Mouse (Mus musculus) cortical plate, adult 2 months (tissue): ENCODE measurements at regions not wholly inside any gene's neighbourhood (a gene's known extent, or its start where the extent isn't known, plus 50 kb on each side); places are given as distances from the start of the nearest gene placed in this dataset.

Experiments
- H3K27ac ChIP-seq: fragments of 200-500 bp; 2 replicates; pipeline ENCODE4 v1.5.1; 2012; ENCODE audit warnings: low read length, control low read depth, inconsistent platforms; ENCODE audit not compliant: insufficient read depth
- H3K4me1 ChIP-seq: fragments of 200-500 bp; 2 replicates; pipeline ENCODE4 v1.6.1; 2011; ENCODE audit warnings: low read length; ENCODE audit not compliant: control insufficient read depth, insufficient read depth
- H3K4me3 ChIP-seq: fragments of 200-500 bp; 2 replicates; pipeline ENCODE4 v1.5.1; 2011; ENCODE audit warnings: mild to moderate bottlenecking, low read length, control low read depth; ENCODE audit not compliant: insufficient read depth
- CTCF ChIP-seq: fragments of 200-500 bp; IDR thresholded peaks from 2 replicates; pipeline ENCODE4 v1.5.1; 2011; ENCODE audit warnings: mild to moderate bottlenecking, control low read depth, low read length; ENCODE audit not compliant: insufficient read depth; ENCODE audit errors: extremely low read depth
- POLR2A ChIP-seq: fragments of 200-500 bp; IDR thresholded peaks from 2 replicates; pipeline ENCODE4 v1.6.1; 2011; ENCODE audit warnings: mild to moderate bottlenecking, low read length, control low read depth; ENCODE audit not compliant: insufficient read depth; ENCODE audit errors: extremely low read depth

DNA sequence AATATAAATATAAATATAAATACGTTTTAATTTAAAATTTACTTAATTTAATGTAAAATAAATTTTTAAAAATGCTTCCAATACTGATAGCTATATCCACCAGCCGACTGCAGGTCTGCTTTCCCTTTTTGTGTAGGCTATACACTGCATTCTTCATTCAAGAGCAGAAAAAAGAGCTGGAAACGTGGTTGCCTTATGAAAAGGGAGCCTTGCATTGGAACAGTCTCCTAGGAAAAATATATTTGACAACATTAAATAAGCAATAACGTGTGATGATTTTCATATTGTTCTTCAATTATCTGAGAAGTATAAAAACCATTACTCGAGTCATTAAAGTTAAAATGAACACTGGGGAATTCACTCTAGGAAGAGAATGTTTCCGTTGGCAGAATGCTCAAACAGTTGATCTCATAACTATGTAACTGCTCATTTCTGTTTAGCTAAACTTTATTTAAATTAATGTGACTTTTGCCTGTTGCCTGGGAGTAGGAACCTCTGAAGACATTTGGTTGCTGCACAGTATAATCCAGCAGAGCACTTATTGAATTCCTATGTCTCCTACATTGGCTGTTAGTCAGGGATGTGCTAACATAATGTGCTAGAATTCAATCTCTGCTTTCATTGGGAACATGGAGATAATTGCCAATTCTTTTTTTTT, 172.0 kb downstream of the Lurap1l start:
- Histone ChIP-seq H3K4me3 (no peak overlapping the region), H3K27ac (no peak overlapping the region), H3K4me1 (no peaks in the 10 kb centered on the region)
- no peak for TF ChIP-seq CTCF
- TF ChIP-seq POLR2A = no peak

DNA sequence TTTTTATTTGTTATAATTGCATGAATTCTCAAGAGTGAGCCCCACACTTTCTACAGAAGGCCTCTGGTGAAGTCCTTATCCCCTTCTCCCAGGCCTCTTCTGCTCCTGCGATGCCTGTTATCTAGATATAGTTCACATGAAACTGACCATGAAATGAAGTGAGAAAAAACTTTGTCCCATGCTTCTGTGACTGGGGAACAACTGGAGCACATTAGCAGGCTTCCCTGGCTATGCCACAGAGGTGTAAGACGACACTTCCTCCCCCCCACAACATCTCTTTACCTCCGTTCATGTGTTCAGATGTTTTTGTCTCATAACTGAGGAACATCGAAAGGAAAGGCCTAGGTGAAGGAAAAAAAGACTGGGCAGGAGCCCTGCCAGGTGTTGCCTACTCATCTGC, 174.7 kb downstream of the Lurap1l start:
- no peak for TF ChIP-seq CTCF
- no peak for TF ChIP-seq POLR2A
- Histone ChIP-seq H3K4me3 (no peak overlapping the region), H3K4me1 (no peaks in the 10 kb centered on the region), H3K27ac (no peak overlapping the region)

GRCm38 (mm10) chr4:81096581-81096980, 186.1 kb downstream of the Lurap1l start:
- TF ChIP-seq CTCF (no peak), POLR2A (no peak)
- Histone ChIP-seq H3K4me1 (no peaks in the 10 kb centered on the region), H3K4me3 (no peak overlapping the region), H3K27ac (no peak overlapping the region)

DNA sequence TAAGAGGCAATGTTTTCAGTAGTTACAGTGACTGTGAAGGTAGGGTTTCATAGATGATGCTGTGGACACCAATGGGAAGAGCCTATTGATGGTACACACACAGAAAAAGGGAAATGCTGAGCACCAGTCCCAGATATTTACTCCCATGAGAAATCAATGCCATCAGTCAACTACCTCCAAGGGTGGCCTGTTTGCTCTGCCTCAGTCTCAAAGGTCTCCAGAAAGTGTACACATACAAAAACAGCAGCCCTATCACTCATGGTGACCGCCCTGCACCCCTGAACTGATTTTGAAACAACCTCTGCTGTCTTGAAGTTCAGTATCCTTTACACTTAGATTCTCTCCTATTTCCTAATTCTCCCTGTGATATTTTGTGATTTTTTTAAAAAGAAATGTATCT, 187.2 kb downstream of the Lurap1l start:
- Histone ChIP-seq H3K4me1 (no peaks in the 10 kb centered on the region), H3K27ac (no peak overlapping the region), H3K4me3 (no peak overlapping the region)
- TF ChIP-seq POLR2A (no peak), CTCF (no peak)

- Histone ChIP-seq H3K4me3 (no peak overlapping the region), H3K4me1 (no peaks in the 10 kb centered on the region), H3K27ac (no peak overlapping the region)
- TF ChIP-seq CTCF (no peak), POLR2A (no peak)
Observed at GRCm38 (mm10) chr4:81101049-81101448, 190.6 kb downstream of the Lurap1l start.

GRCm38 (mm10) chr4:81111307-81111706, 200.9 kb downstream of the Lurap1l start:
- H3K4me3 ChIP-seq = no peak overlapping the region
- no peak overlapping the region for H3K27ac ChIP-seq
- TF ChIP-seq POLR2A = no peak
- TF ChIP-seq CTCF = peak; percentile 49; the same call in 1 of the 2 replicates
- H3K4me1 ChIP-seq = no peaks in the 10 kb centered on the region

- H3K4me3 ChIP-seq = no peak overlapping the region
- no peaks in the 10 kb centered on the region for H3K4me1 ChIP-seq
- TF ChIP-seq POLR2A (no peak), CTCF (no peak)
- no peak overlapping the region for H3K27ac ChIP-seq
Observed at GRCm38 (mm10) chr4:81116411-81116810, 206.0 kb downstream of the Lurap1l start.

DNA sequence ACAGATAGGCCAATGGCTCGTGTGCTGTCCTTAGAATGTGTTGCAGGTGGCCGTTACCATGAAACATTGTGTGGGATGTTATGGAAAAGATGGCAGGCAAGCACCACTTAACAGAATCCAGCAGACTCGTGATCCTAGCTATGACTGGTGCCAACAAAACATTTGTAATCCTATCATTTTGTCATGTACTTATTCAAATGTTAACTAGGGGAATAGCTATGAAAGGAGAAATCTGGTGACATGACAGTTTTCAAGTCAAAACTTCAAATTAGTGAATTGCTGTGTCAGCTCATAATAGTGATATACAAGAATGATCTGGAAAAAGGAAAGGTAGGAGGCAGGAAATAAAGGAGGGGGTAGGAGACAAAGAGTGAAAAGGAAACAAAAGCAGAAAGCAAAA, 213.7 kb downstream of the Lurap1l start:
- Histone ChIP-seq H3K4me1 (no peaks in the 10 kb centered on the region), H3K4me3 (no peak overlapping the region), H3K27ac (no peak overlapping the region)
- TF ChIP-seq CTCF = no peak
- no peak for TF ChIP-seq POLR2A

DNA sequence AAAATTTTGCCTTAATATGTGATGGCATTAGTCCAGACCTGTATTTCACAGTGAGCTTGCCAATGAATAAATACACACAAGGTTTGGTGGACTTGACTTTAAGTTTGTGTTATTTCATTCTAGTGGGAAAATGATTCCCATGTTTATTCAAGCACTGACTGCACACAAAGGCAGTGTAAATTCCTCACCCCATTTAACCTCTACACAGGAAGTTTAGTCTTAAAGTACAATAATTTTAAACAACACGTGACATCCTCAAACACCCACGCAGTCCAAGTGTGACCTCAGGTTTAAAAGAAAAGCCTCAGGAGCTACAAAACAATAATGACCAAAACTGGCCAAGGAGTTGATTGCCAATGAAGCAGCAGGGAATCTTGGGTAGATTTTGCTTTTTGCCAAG, 219.4 kb downstream of the Lurap1l start:
- Histone ChIP-seq H3K4me1 (no peaks in the 10 kb centered on the region), H3K4me3 (no peak overlapping the region), H3K27ac (no peak overlapping the region)
- TF ChIP-seq POLR2A = no peak
- TF ChIP-seq CTCF = no peak

- Histone ChIP-seq H3K4me3 (no peak overlapping the region), H3K4me1 (no peaks in the 10 kb centered on the region), H3K27ac (no peak overlapping the region)
- TF ChIP-seq CTCF (no peak), POLR2A (no peak)
Observed at GRCm38 (mm10) chr4:81173111-81173510, 262.7 kb downstream of the Lurap1l start.

DNA sequence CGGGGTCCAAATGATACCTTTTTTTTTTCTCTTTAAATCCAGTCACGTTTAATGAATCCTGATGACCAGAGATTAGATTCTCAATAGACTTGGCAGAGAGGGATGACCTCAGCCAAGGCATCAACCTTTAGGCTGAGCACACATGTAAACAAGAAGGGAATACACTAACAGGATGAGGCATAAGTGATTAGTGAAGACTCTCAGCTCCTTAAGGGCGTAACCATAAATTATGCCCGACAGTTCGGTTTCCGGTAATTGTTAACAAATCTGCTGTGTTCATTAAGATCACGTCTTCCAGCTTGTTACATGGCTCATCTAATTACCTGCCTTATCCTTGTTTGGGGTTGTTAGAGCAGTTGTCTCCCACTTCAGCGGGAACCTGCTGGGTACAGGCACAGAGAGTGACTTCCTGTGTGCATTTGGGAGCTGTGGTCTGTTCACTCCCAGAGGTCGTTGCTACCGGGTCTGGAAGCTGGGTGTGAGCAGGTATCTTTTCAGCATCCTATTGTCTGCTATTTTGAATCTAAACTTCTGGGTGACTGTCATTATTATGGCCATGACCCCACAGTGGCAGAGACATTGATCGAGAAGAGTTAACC, 265.1 kb downstream of the Mpdz start:
- H3K4me1 ChIP-seq = 0 out of 2 replicates have a peak, but pooled peaks cover 2% of the 10 kb centered on the region
- no peak overlapping the region for H3K27ac ChIP-seq
- TF ChIP-seq CTCF (no peak), POLR2A (no peak)
- no peak overlapping the region for H3K4me3 ChIP-seq
